ENCODE assay signal across 7 mouse cellular contexts in genomic region chr11:98922307-98922706, GRCm38 (mm10). TPM values are rescaled to one million over a fixed set of nuclear protein-coding genes. Genes with fewer than 3 reads are reported as not detected.
DNase-seq lines count a peak whose midpoint lies in the region.
"Not testable (repeated sequence)": the region's sequence is repeated elsewhere in the genome, so short reads cannot be mapped to it uniquely, and the experiment has no call there.

No protein-coding gene starts in this region.

- intact Hi-C loops in gastrocnemius, postnatal 14 days (cut with DNase I; ENCODE audit: low total_unique reads), result not testable (repeated sequence)
- intact Hi-C loops in left cerebral cortex, postnatal 4 days (cut with DNase I), result loop anchor here (5.0 to 10.0 kb wide), 2 partner anchors 50 to 202 kb away; no protein-coding TSS in a partner anchor

- peak; percentile 67 for DNase-seq in T-cell, adult 2 months (ENCODE audit: low spot score)
- DNase-seq in cerebellum, postnatal 36 days, result peak; percentile 70 to 76
- DNase-seq in gastrocnemius, postnatal 14 days, result peak; percentile 64
- DNase-seq in induced T-regulatory cell, adult 2 months (ENCODE audit: low read depth), result peak; percentile 86
- peak; percentile 69 for DNase-seq in left cerebral cortex, postnatal 4 days
- DNase-seq in mesoderm, embryonic 11.5 days (ENCODE audit: low read depth, low spot score), result peak; percentile 59
- DNase-seq in spleen, adult 18-20 months, result peak; percentile 48 to 66

RNA-seq across cellular contexts. Expression of gene Rara, which starts 5.3 kb away (rescaled TPM):
- 10 to 100 TPM; 13.7 to 19.7 TPM for total RNA-seq in gastrocnemius, postnatal 14 days (2021)
- 10 to 100 TPM; 20.3 to 21.5 TPM for total RNA-seq in left cerebral cortex, postnatal 4 days (2021)

RNA-seq across cellular contexts. Expression of gene Cdc6, which starts 14.7 kb away (rescaled TPM):
- total RNA-seq in gastrocnemius, postnatal 14 days (2021), result 1 to 10 TPM in 1 of 2 experiments, under 1 TPM in 1; 0.78 to 1.3 TPM
- total RNA-seq in left cerebral cortex, postnatal 4 days (2021), result 1 to 10 TPM; 1.4 to 1.8 TPM

RNA-seq across cellular contexts. Expression of gene Wipf2, which starts 58.9 kb away (rescaled TPM):
- total RNA-seq in gastrocnemius, postnatal 14 days (2021), result 1 to 10 TPM; 4.4 to 4.6 TPM
- total RNA-seq in left cerebral cortex, postnatal 4 days (2021), result 10 to 100 TPM; 22.1 to 24.3 TPM

Comparison
In these comparisons a context has a peak if more than half of its experiments do, and no peak if none do; other contexts are left out.
1. Peak in every context shown above with its lines: DNase-seq.
2. RNA of gene Wipf2, which starts 58.9 kb away (total RNA-seq): 22.1 to 24.3 TPM in left cerebral cortex, postnatal 4 days; 4.4 to 4.6 TPM in gastrocnemius, postnatal 14 days; every median in the first group is over 4 times any median in the second.